Mouse (Mus musculus): ENCODE results near the gene Ppp2r5c. TPM values are rescaled to one million over a fixed set of nuclear protein-coding genes. Genes with fewer than 3 reads are reported as not detected.

Gene Ppp2r5c
- polyA plus RNA-seq, 1 experiment from 2014 or later: 146 TPM

GRCm38 (mm10) chr12:110533832-110534231 lies 86.9 kb downstream of the Ppp2r5c start:
- WGBS: 81% methylated on average over 3 of the region's 3 CpGs
- no peak overlapping the region for H3K4me3 ChIP-seq

GRCm38 (mm10) chr12:110535361-110535760 lies 88.4 kb downstream of the Ppp2r5c start:
- Histone ChIP-seq H3K36me3 (peaks cover 15% of the 10 kb centered on the region; the same call in 1 of the 2 replicates), H3K27me3 (no peaks in the 10 kb centered on the region), H3K4me1 (peaks cover 11% of the 10 kb centered on the region), H3K9me3 (no peaks in the 10 kb centered on the region), H3K4me2 (replicated peaks) (no peak overlapping the region), H3K4me3 (no peak overlapping the region), H3K27ac (no peak overlapping the region), H3K9ac (no peak overlapping the region)
- no peak for ATAC-seq (ENCODE audit: low FRiP score, low read depth)
- 93% methylated on average over 5 of the region's 5 CpGs for WGBS

More at GRCm38 (mm10) chr12:110533832-110534231, 86.9 kb downstream of the Ppp2r5c start:
- Histone ChIP-seq H3K27me3 (no peaks in the 10 kb centered on the region), H3K27ac (no peak overlapping the region), H3K4me2 (replicated peaks) (no peak overlapping the region), H3K4me1 (peaks cover 11% of the 10 kb centered on the region), H3K9me3 (no peaks in the 10 kb centered on the region), H3K9ac (no peak overlapping the region), H3K36me3 (peaks cover 23% of the 10 kb centered on the region)
- no peak for ATAC-seq (ENCODE audit: low FRiP score, low read depth)

- ATAC-seq (ENCODE audit: low FRiP score, low read depth): peak; percentile 83
These were observed 90.8 kb downstream of the Ppp2r5c start for GRCm38 (mm10) chr12:110537751-110538150.

GRCm38 (mm10) chr12:110539346-110539745 lies 92.4 kb downstream of the Ppp2r5c start:
- no peak overlapping the region for H3K4me2 ChIP-seq (replicated peaks)
- peaks cover 18% of the 10 kb centered on the region for H3K36me3 ChIP-seq
- H3K27me3 ChIP-seq: no peaks in the 10 kb centered on the region
- H3K4me1 ChIP-seq: peaks cover 11% of the 10 kb centered on the region
- no peak for ATAC-seq (ENCODE audit: low FRiP score, low read depth)
- WGBS: 90% methylated on average over 10 of the region's 10 CpGs
- H3K4me3 ChIP-seq: no peak overlapping the region
- H3K27ac ChIP-seq: no peak overlapping the region
- H3K9me3 ChIP-seq: no peaks in the 10 kb centered on the region
- no peak overlapping the region for H3K9ac ChIP-seq

More at GRCm38 (mm10) chr12:110537751-110538150, 90.8 kb downstream of the Ppp2r5c start:
- H3K9ac ChIP-seq: no peak overlapping the region
- no peaks in the 10 kb centered on the region for H3K27me3 ChIP-seq
- no peak overlapping the region for H3K4me2 ChIP-seq (replicated peaks)
- 37% methylated on average over 8 of the region's 8 CpGs for WGBS
- H3K36me3 ChIP-seq: peaks cover 12% of the 10 kb centered on the region; the same call in 1 of the 2 replicates
- no peak overlapping the region for H3K4me3 ChIP-seq
- H3K27ac ChIP-seq: peak overlapping the region; percentile 48; the same call in 1 of the 2 replicates
- peaks cover 11% of the 10 kb centered on the region for H3K4me1 ChIP-seq
- H3K9me3 ChIP-seq: no peaks in the 10 kb centered on the region

GRCm38 (mm10) chr12:110539798-110540197 lies 92.9 kb downstream of the Ppp2r5c start:
- Histone ChIP-seq H3K9me3 (no peaks in the 10 kb centered on the region), H3K4me2 (replicated peaks) (no peak overlapping the region), H3K4me1 (peaks cover 11% of the 10 kb centered on the region), H3K27ac (no peak overlapping the region), H3K27me3 (no peaks in the 10 kb centered on the region), H3K36me3 (peaks cover 19% of the 10 kb centered on the region), H3K4me3 (no peak overlapping the region), H3K9ac (no peak overlapping the region)
- ATAC-seq (ENCODE audit: low FRiP score, low read depth): no peak
- 86% methylated on average over 9 of the region's 9 CpGs for WGBS

- Histone ChIP-seq H3K27ac (no peak overlapping the region), H3K9ac (no peak overlapping the region), H3K36me3 (peaks cover 19% of the 10 kb centered on the region), H3K4me2 (replicated peaks) (no peak overlapping the region), H3K4me3 (no peak overlapping the region), H3K27me3 (no peaks in the 10 kb centered on the region), H3K4me1 (peaks cover 11% of the 10 kb centered on the region), H3K9me3 (no peaks in the 10 kb centered on the region)
- ATAC-seq (ENCODE audit: low FRiP score, low read depth): no peak
- WGBS: 84% methylated on average over 8 of the region's 8 CpGs
These were observed 93.4 kb downstream of the Ppp2r5c start for GRCm38 (mm10) chr12:110540273-110540672.

GRCm38 (mm10) chr12:110541001-110541400 lies 94.1 kb downstream of the Ppp2r5c start:
- Histone ChIP-seq H3K36me3 (peaks cover 24% of the 10 kb centered on the region), H3K27me3 (no peaks in the 10 kb centered on the region), H3K9me3 (no peaks in the 10 kb centered on the region), H3K4me3 (no peak overlapping the region), H3K4me1 (peaks cover 11% of the 10 kb centered on the region), H3K9ac (no peak overlapping the region), H3K27ac (no peak overlapping the region), H3K4me2 (replicated peaks) (no peak overlapping the region)
- WGBS: 93% methylated on average over 8 of the region's 8 CpGs
- ATAC-seq (ENCODE audit: low FRiP score, low read depth): no peak

GRCm38 (mm10) chr12:110541528-110541927 lies 94.6 kb downstream of the Ppp2r5c start:
- H3K9ac ChIP-seq: no peak overlapping the region
- WGBS: 83% methylated on average over 5 of the region's 5 CpGs
- peaks cover 30% of the 10 kb centered on the region for H3K36me3 ChIP-seq
- no peaks in the 10 kb centered on the region for H3K9me3 ChIP-seq
- ATAC-seq (ENCODE audit: low FRiP score, low read depth): no peak
- H3K4me3 ChIP-seq: no peak overlapping the region
- H3K27me3 ChIP-seq: no peaks in the 10 kb centered on the region
- H3K4me1 ChIP-seq: peaks cover 11% of the 10 kb centered on the region
- H3K4me2 ChIP-seq (replicated peaks): no peak overlapping the region
- H3K27ac ChIP-seq: no peak overlapping the region

GRCm38 (mm10) chr12:110545040-110545701 lies 98.3 kb downstream of the Ppp2r5c start:
- Histone ChIP-seq H3K4me3 (no peak overlapping the region), H3K9me3 (no peaks in the 10 kb centered on the region), H3K4me2 (replicated peaks) (no peak overlapping the region), H3K4me1 (no peaks in the 10 kb centered on the region), H3K36me3 (peaks cover 63% of the 10 kb centered on the region), H3K9ac (no peak overlapping the region), H3K27me3 (no peaks in the 10 kb centered on the region), H3K27ac (no peak overlapping the region)
- WGBS: 83% methylated on average over 4 of the region's 4 CpGs
- no peak for ATAC-seq (ENCODE audit: low FRiP score, low read depth)

- Histone ChIP-seq H3K4me2 (replicated peaks) (no peak overlapping the region), H3K9me3 (no peaks in the 10 kb centered on the region), H3K27me3 (no peaks in the 10 kb centered on the region), H3K9ac (no peak overlapping the region), H3K4me3 (no peak overlapping the region), H3K27ac (no peak overlapping the region), H3K36me3 (peaks cover 78% of the 10 kb centered on the region), H3K4me1 (no peaks in the 10 kb centered on the region)
- WGBS: 93% methylated on average over 12 of the region's 12 CpGs
- no peak for ATAC-seq (ENCODE audit: low FRiP score, low read depth)
These were observed 100.7 kb downstream of the Ppp2r5c start for GRCm38 (mm10) chr12:110547573-110547972.

- ATAC-seq (ENCODE audit: low FRiP score, low read depth): no peak; the same call in 1 of the 2 replicates
- Histone ChIP-seq H3K9ac (no peak overlapping the region), H3K4me3 (no peak overlapping the region), H3K27me3 (no peaks in the 10 kb centered on the region), H3K4me2 (replicated peaks) (no peak overlapping the region), H3K27ac (no peak overlapping the region), H3K9me3 (no peaks in the 10 kb centered on the region), H3K4me1 (no peaks in the 10 kb centered on the region), H3K36me3 (peaks cover 86% of the 10 kb centered on the region)
- WGBS: 88% methylated on average over 7 of the region's 7 CpGs
These were observed 102.7 kb downstream of the Ppp2r5c start for GRCm38 (mm10) chr12:110549437-110550112.

GRCm38 (mm10) chr12:110550364-110550763 lies 103.4 kb downstream of the Ppp2r5c start:
- H3K4me1 ChIP-seq: no peaks in the 10 kb centered on the region
- H3K4me3 ChIP-seq: no peak overlapping the region
- H3K4me2 ChIP-seq (replicated peaks): no peak overlapping the region
- H3K27me3 ChIP-seq: no peaks in the 10 kb centered on the region
- ATAC-seq (ENCODE audit: low FRiP score, low read depth): no peak
- H3K36me3 ChIP-seq: peaks cover 94% of the 10 kb centered on the region
- no peak overlapping the region for H3K27ac ChIP-seq
- WGBS: 95% methylated on average over 15 of the region's 15 CpGs
- no peaks in the 10 kb centered on the region for H3K9me3 ChIP-seq
- H3K9ac ChIP-seq: no peak overlapping the region
